Mouse (Mus musculus): ENCODE measurements around the gene Slc22a16. TPM values are rescaled to one million over a fixed set of nuclear protein-coding genes. Genes with fewer than 3 reads are reported as not detected.

The Slc22a16 gene
- polyA plus RNA-seq, 1 experiment from 2014 or later, result not detected

- Histone ChIP-seq H3K4me3 (no peak overlapping the region), H3K4me1 (peaks cover 16% of the 10 kb centered on the region), H3K36me3 (replicated peaks) (no peaks in the 10 kb centered on the region), H3K9me3 (peaks cover 23% of the 10 kb centered on the region), H3K27me3 (ENCODE audit: poor library complexity, severe bottlenecking) (no peaks in the 10 kb centered on the region; the same call in 1 of the 2 replicates), H3K27ac (no peak overlapping the region)
- no peak for DNase-seq (ENCODE audit: extremely low spot score, low spot score)
- WGBS, result 91% methylated on average over 12 of the region's 12 CpGs
These were observed 78.6 kb downstream of the Slc22a16 start for GRCm38 (mm10) chr10:40648776-40649175.

- peaks cover 23% of the 10 kb centered on the region for H3K9me3 ChIP-seq
- no peak overlapping the region for H3K4me3 ChIP-seq
- peaks cover 23% of the 10 kb centered on the region for H3K4me1 ChIP-seq
- DNase-seq (ENCODE audit: extremely low spot score, low spot score), result no peak
- no peak overlapping the region for H3K27ac ChIP-seq
- no peaks in the 10 kb centered on the region for H3K36me3 ChIP-seq (replicated peaks)
- WGBS, result 37% methylated on average over 4 of the region's 4 CpGs
- no peaks in the 10 kb centered on the region; the same call in 1 of the 2 replicates for H3K27me3 ChIP-seq (ENCODE audit: poor library complexity, severe bottlenecking)
These were observed 79.5 kb downstream of the Slc22a16 start for GRCm38 (mm10) chr10:40649634-40650033.

GRCm38 (mm10) chr10:40651676-40652075, 81.5 kb downstream of the Slc22a16 start:
- no peak overlapping the region for H3K4me3 ChIP-seq
- peaks cover 23% of the 10 kb centered on the region for H3K4me1 ChIP-seq
- DNase-seq (ENCODE audit: extremely low spot score, low spot score), result no peak
- WGBS, result 91% methylated on average over 2 of the region's 2 CpGs
- H3K9me3 ChIP-seq, result peaks cover 12% of the 10 kb centered on the region
- H3K27me3 ChIP-seq (ENCODE audit: poor library complexity, severe bottlenecking), result no peaks in the 10 kb centered on the region
- no peaks in the 10 kb centered on the region for H3K36me3 ChIP-seq (replicated peaks)
- no peak overlapping the region for H3K27ac ChIP-seq

Other genes with a start within 250 kb of the Slc22a16 start
- gene Cdk19, start 230.8 kb upstream of the Slc22a16 start, polyA plus RNA-seq (2016; fragmentation: Nextera tagmentation; extraction: Ambion mirVana), result 3.8 and 4.7 TPM in 2 replicates
- 0.14 and 0.26 TPM in 2 replicates for gene Ddo, start 59.7 kb downstream of the Slc22a16 start, polyA plus RNA-seq (2016; fragmentation: Nextera tagmentation; extraction: Ambion mirVana)
- gene Mettl24, start 112.9 kb downstream of the Slc22a16 start, polyA plus RNA-seq (2016; fragmentation: Nextera tagmentation; extraction: Ambion mirVana), result 0.53 and 0.78 TPM in 2 replicates

Measured in forebrain, embryonic 10.5 days (tissue).